Mouse (Mus musculus) forebrain, embryonic 13.5 days (tissue): ENCODE results near the gene Btbd7. TPM values are rescaled to one million over a fixed set of nuclear protein-coding genes. Genes with fewer than 3 reads are reported as not detected.

Experiments used
- ATAC-seq: fragments of 200-750 bp; cut with Nextera tagmentation; 2 replicates; pipeline ENCODE4 v1.8.0; 2017
- H3K27ac ChIP-seq: fragments of 300-500 bp; sonication (generic); 2 replicates; pipeline ENCODE4 v1.5.1; 2015; ENCODE audit warnings: inconsistent platforms, mild to moderate bottlenecking, moderate library complexity
- H3K27me3 ChIP-seq: fragments of 300-500 bp; sonication (generic); 2 replicates; pipeline ENCODE4 v1.6.1; 2015; ENCODE audit warnings: mild to moderate bottlenecking, inconsistent platforms
- H3K36me3 ChIP-seq: fragments of 300-500 bp; sonication (generic); 2 replicates; pipeline ENCODE4 v1.6.1; 2015; ENCODE audit warnings: mild to moderate bottlenecking, inconsistent platforms; ENCODE audit not compliant: poor library complexity, severe bottlenecking
- H3K4me1 ChIP-seq: fragments of 300-500 bp; sonication (generic); 2 replicates; pipeline ENCODE4 v1.6.1; 2015; ENCODE audit warnings: inconsistent platforms
- H3K4me2 ChIP-seq: fragments of 300-500 bp; sonication (generic); 2 replicates; pipeline ENCODE4 v1.6.1; 2015; ENCODE audit warnings: inconsistent platforms, mild to moderate bottlenecking, moderate library complexity
- H3K4me3 ChIP-seq: fragments of 300-500 bp; sonication (generic); 2 replicates; pipeline ENCODE4 v1.5.1; 2015; ENCODE audit warnings: mild to moderate bottlenecking, inconsistent platforms
- H3K9ac ChIP-seq: fragments of 300-500 bp; sonication (generic); 2 replicates; pipeline ENCODE4 v1.6.1; 2015; ENCODE audit warnings: mild to moderate bottlenecking, inconsistent platforms
- H3K9me3 ChIP-seq: fragments of 300-500 bp; sonication (generic); replicated peaks from 2 replicates; pipeline ENCODE4 v1.6.1; 2016; ENCODE audit warnings: inconsistent platforms
- WGBS: fragments of 180-500 bp; shearing (Covaris S2); methylation state at CpG from one replicate; pipeline ENCODE4 v1.1.7; 2015; 5-methylcytosine and 5-hydroxymethylcytosine counted together
- polyA plus RNA-seq: library from polyadenylated mRNA; unstranded; fragments of >200 nt; fragmentation: Nextera tagmentation; extraction: Ambion mirVana; gene quantifications from 2 replicates; pipeline ENCODE4 v1.2.1, GENCODE M21; 2015

Gene Btbd7
- polyA plus RNA-seq, 1 experiment from 2014 or later: 20.7 TPM

DNA sequence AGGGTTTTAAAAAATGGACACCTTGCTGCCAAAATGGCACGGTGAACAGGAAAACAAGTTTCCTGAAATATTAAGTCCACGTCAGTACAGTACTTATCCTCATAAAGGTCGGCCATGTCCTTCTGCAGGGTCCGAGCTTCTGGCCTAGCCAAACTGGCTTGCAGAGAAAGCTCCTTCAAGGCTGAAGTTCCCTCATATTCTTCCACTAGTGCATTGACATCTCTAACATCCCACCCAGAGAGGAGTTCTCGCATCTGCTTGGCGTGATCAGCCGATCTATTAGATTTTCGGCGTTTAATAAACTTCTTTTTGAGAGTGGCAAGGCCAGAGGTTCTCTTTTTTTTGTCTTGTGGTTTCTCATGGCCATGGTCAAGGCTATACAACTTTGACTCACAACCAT, 40.0 kb downstream of the Btbd7 start:
- H3K9me3 ChIP-seq: no peaks in the 10 kb centered on the region; the same call in 1 of the 2 replicates
- no peak overlapping the region for H3K27ac ChIP-seq
- WGBS: 95% methylated on average over 9 of the region's 9 CpGs
- H3K27me3 ChIP-seq: no peaks in the 10 kb centered on the region
- peaks cover 17% of the 10 kb centered on the region for H3K36me3 ChIP-seq
- no peak overlapping the region for H3K4me2 ChIP-seq
- no peak overlapping the region for H3K9ac ChIP-seq
- no peak overlapping the region for H3K4me3 ChIP-seq
- H3K4me1 ChIP-seq: no peaks in the 10 kb centered on the region
- no peak for ATAC-seq

DNA sequence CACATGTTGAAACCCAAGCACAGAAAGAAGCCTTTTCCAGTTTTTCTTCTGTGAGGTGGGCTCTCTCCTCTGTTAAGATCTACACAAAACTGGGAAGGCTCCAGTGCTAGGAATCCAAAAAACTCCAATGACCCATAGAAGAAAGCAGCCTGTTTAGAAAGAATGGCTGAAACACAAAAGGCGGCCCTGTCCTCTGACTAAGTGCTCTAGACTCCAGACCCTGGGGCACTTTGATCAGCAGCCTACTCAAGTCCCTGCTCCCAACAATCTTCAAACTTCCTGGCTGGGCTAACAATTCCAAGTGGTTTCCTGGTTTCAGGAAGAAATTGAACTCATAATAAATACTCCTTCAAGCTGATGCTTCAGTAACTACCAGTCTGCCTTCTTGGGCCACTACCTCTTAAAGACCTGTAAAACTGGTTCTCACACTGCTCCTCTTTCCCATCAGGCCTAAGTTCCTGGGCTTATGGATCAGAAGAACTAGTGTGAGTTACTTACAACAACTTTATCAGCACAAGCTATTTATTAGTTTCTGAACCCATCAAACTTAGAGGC, 45.4 kb downstream of the Btbd7 start:
- peaks cover 4% of the 10 kb centered on the region; the same call in 1 of the 2 replicates for H3K36me3 ChIP-seq
- WGBS: 74% methylated on average over 1 of the region's 1 CpGs
- H3K9me3 ChIP-seq: no peaks in the 10 kb centered on the region
- no peaks in the 10 kb centered on the region for H3K27me3 ChIP-seq
- H3K9ac ChIP-seq: no peak overlapping the region
- no peak overlapping the region for H3K27ac ChIP-seq
- no peak overlapping the region for H3K4me3 ChIP-seq
- ATAC-seq: no peak
- H3K4me1 ChIP-seq: no peaks in the 10 kb centered on the region
- no peak overlapping the region for H3K4me2 ChIP-seq

DNA sequence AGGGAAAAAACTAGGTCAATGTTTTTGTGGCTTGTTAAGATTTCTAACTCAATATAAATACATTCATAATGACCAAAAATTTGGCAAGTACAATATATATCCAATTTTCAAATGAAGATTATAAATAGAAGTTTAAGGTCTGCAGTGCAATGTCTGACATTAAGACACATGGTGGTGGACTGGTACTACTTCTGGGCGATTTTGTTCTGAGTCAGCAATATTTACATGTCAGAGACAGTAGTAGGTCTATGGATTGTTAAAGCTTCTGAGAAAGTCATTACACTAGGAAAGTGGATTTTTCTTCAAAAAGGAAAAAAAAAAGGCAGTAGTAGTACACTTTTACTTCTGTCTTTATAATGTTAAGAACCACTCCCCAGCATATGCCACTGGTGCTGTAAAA, 46.4 kb downstream of the Btbd7 start:
- H3K9ac ChIP-seq: no peak overlapping the region
- H3K4me3 ChIP-seq: no peak overlapping the region
- H3K9me3 ChIP-seq: no peaks in the 10 kb centered on the region
- no peak for ATAC-seq
- H3K4me1 ChIP-seq: no peaks in the 10 kb centered on the region
- no peaks in the 10 kb centered on the region for H3K27me3 ChIP-seq
- no peak overlapping the region for H3K4me2 ChIP-seq
- no peaks in the 10 kb centered on the region for H3K36me3 ChIP-seq
- no peak overlapping the region for H3K27ac ChIP-seq
- WGBS: 98% methylated on average over 1 of the region's 1 CpGs

DNA sequence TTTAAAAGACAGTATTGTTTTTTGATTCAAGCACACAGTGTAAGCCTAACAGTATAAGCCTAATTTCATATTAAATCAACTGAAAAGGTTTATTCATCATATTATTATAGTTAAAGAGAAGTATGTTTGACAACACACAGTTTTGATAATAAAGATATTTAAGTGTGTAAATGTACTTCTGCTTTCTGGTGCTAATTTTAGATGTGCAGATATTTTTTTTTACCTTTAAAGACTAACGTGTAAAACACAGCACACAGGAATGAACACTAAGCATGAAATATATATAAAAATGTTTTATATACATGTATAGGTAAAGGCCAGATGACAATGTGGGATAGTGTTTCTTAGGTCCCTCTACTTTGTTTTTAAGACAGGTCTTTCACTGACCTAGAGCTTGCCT, 51.2 kb downstream of the Btbd7 start:
- 97% methylated on average over 1 of the region's 1 CpGs for WGBS
- ATAC-seq: no peak
- Histone ChIP-seq H3K9me3 (no peaks in the 10 kb centered on the region), H3K27me3 (no peaks in the 10 kb centered on the region), H3K4me3 (no peak overlapping the region), H3K36me3 (no peaks in the 10 kb centered on the region), H3K9ac (no peak overlapping the region), H3K27ac (no peak overlapping the region), H3K4me2 (no peak overlapping the region), H3K4me1 (no peaks in the 10 kb centered on the region)

DNA sequence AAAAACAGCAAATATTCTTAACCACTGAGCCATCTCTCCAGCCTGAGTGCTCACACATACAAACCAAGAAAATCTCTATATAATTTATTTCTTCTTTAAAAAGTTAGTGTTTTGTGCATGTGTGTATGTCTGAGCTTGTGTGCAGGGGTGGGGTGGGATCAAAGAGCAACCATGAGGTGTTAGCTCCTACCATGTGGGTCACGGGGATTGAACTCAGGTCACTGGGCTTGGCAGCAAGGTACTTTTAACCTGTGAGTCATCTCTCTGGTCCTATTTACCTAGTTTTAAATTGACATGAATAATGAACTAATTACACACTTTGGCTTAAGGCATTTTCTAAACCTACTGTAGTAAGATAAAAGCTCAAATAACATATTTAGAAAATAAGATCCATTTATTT, 51.9 kb downstream of the Btbd7 start:
- no peaks in the 10 kb centered on the region for H3K36me3 ChIP-seq
- no peak overlapping the region for H3K9ac ChIP-seq
- 100% methylated on average over 1 of the region's 1 CpGs for WGBS
- no peak overlapping the region for H3K4me3 ChIP-seq
- H3K27ac ChIP-seq: no peak overlapping the region
- H3K4me2 ChIP-seq: no peak overlapping the region
- H3K27me3 ChIP-seq: no peaks in the 10 kb centered on the region
- H3K9me3 ChIP-seq: no peaks in the 10 kb centered on the region
- ATAC-seq: no peak
- no peaks in the 10 kb centered on the region for H3K4me1 ChIP-seq

DNA sequence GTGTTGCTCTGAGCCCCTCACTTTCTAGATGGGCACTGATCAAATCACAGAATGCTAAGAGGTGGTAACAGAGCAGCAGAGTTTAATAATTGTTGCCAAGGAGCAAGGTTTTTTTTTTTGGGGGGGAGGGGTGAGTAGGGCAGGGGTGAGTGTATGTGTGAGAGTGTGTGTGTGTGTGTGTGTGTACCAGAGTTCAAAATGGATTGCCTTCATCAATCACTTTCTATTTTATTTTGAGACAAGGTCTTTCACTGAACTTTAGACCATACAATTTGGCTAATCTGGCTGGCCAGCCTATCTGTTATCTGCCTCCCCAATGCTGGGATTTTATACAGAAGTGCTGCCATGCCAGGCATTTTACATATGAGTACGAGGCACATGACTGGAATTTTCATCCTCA, 63.4 kb downstream of the Btbd7 start:
- H3K27ac ChIP-seq: no peak overlapping the region; the same call in 1 of the 2 replicates
- H3K27me3 ChIP-seq: no peaks in the 10 kb centered on the region
- no peaks in the 10 kb centered on the region for H3K4me1 ChIP-seq
- H3K9me3 ChIP-seq: no peaks in the 10 kb centered on the region
- peaks cover 24% of the 10 kb centered on the region for H3K36me3 ChIP-seq
- no peak overlapping the region for H3K9ac ChIP-seq
- WGBS: 84% methylated on average over 1 of the region's 1 CpGs
- H3K4me3 ChIP-seq: no peak overlapping the region
- ATAC-seq: no peak
- no peak overlapping the region for H3K4me2 ChIP-seq

DNA sequence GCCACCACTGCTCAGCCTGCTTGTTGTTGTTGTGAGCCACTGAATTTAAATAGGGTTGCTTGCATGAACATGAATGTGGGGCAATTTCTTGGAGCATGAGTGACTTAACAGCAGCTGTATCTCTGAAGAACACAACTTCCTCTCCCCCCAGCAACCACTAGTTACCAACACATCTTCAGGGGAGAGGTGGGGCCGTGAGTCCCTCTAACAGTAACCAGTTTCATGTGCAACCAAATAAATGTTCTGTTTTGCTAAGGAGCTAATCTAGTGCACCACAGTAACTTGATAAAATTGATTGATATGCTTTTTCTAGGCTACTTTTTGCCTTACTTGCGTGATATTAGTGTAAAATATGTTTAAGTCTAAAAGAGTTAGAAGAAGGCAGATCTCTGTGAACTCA, 78.7 kb downstream of the Btbd7 start:
- no peak overlapping the region for H3K9ac ChIP-seq
- no peaks in the 10 kb centered on the region for H3K4me1 ChIP-seq
- over 99% methylated on average over 2 of the region's 2 CpGs for WGBS
- no peaks in the 10 kb centered on the region for H3K9me3 ChIP-seq
- H3K4me3 ChIP-seq: no peak overlapping the region
- no peak overlapping the region for H3K27ac ChIP-seq
- no peak overlapping the region for H3K4me2 ChIP-seq
- no peaks in the 10 kb centered on the region for H3K27me3 ChIP-seq
- H3K36me3 ChIP-seq: peaks cover 14% of the 10 kb centered on the region
- ATAC-seq: no peak

DNA sequence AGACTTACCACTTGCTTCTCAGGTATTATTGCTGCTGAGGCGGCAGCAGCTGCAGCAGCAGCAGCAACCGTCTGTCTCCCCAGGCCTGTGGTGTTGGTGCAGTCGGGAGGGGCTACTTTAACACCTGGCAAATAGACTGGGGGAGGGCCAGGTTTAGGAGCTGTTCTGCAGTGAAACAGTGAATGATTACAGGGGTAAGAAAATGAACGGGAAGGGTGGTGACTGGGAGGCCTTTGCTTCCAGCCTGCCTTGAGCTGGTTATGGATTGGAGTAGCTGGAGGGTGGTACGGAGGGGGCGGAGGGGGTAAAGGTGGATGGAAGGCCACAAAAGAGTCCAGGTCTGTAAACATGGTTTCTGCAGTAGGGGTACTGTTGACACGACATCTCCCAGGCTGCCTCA, 90.3 kb downstream of the Btbd7 start:
- Histone ChIP-seq H3K4me1 (no peaks in the 10 kb centered on the region), H3K4me2 (no peak overlapping the region), H3K36me3 (peaks cover 81% of the 10 kb centered on the region), H3K27me3 (no peaks in the 10 kb centered on the region), H3K4me3 (no peak overlapping the region), H3K9ac (no peak overlapping the region), H3K27ac (no peak overlapping the region), H3K9me3 (no peaks in the 10 kb centered on the region)
- no peak for ATAC-seq
- 89% methylated on average over 7 of the region's 7 CpGs for WGBS

DNA sequence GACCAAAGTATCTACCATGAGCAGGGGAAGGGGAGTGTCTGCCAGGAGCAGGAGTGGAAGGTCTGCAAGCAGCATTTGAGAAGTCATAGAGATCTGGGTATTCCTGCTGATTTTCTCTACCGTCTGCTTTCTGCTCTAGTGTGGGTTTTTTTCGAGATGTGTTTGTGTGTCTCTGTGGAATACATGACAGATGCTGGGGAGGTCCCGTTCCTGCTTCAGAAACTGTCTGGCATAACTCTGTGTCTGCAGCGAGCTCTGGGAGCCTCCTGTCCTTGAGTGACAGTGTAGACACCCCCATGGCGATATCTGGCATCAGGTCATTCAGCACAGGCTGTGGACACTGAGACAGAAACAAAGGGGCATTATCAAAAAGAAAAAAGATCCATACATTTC, 92.7 kb downstream of the Btbd7 start:
- no peak for ATAC-seq
- Histone ChIP-seq H3K9ac (no peak overlapping the region), H3K27ac (no peak overlapping the region), H3K4me3 (no peak overlapping the region), H3K27me3 (no peaks in the 10 kb centered on the region), H3K9me3 (no peaks in the 10 kb centered on the region), H3K36me3 (peaks cover 70% of the 10 kb centered on the region), H3K4me2 (no peak overlapping the region), H3K4me1 (peaks cover 2% of the 10 kb centered on the region; the same call in 1 of the 2 replicates)
- WGBS: 87% methylated on average over 5 of the region's 5 CpGs

DNA sequence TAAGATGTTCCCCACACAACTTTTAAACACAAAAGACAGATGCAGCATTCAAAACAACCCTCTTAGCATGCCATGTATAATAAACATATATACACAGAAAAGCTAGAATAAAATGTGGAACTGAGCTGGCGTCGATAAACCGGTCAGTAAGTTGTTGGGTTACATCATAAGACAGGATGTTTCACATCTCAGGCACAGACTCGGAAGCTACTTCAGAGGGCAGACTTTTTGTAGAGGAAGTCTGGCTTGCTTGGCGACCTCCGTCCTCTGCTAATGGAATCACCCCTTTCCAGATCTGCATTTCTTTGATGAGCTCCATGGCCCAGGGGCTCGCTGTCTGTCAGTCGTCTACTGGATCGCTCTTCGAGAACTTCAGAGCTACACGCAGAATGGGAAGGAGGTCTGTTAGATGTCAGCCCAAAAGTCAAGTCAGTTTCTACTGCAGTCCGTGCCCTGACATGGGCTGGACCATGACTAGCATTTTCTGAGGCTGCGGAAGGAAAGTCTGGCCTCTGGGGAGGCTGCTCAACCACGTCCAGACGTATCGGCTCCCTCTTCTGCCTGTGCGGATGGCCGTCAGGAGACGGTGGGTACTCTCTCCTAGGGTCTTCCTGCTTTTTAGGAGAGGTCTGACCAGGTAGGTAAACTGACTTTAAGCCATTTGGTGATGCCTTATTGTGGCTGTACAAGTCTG, 93.2 kb downstream of the Btbd7 start:
- Histone ChIP-seq H3K4me1 (peaks cover 2% of the 10 kb centered on the region; the same call in 1 of the 2 replicates), H3K27ac (no peak overlapping the region), H3K36me3 (peaks cover 65% of the 10 kb centered on the region), H3K4me3 (no peak overlapping the region), H3K9me3 (no peaks in the 10 kb centered on the region), H3K9ac (no peak overlapping the region), H3K4me2 (no peak overlapping the region), H3K27me3 (no peaks in the 10 kb centered on the region)
- WGBS: 95% methylated on average over 19 of the region's 19 CpGs
- no peak for ATAC-seq

DNA sequence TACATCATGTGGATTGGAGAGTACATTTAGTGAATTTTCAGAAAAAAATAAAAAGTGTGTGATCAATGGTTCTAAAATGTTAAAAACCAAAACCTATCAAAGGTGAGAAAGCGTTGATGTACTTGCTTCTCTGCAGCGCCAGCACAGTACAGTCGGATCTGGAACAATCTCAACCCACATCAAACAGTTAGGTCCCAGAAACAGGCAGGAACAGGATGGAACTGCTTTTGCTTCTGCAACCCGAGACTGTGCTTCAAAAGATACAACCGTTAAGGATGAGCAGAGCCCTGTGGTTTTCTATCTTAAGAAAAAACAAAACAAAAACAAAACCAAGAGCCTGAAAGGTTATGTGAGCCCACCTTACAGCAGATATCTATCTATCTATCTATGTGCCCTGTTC, 95.4 kb downstream of the Btbd7 start:
- H3K9ac ChIP-seq: no peak overlapping the region
- no peaks in the 10 kb centered on the region for H3K27me3 ChIP-seq
- H3K4me1 ChIP-seq: peaks cover 2% of the 10 kb centered on the region; the same call in 1 of the 2 replicates
- no peak overlapping the region for H3K4me2 ChIP-seq
- no peak for ATAC-seq
- 96% methylated on average over 5 of the region's 5 CpGs for WGBS
- peaks cover 53% of the 10 kb centered on the region for H3K36me3 ChIP-seq
- no peak overlapping the region for H3K27ac ChIP-seq
- H3K4me3 ChIP-seq: no peak overlapping the region
- no peaks in the 10 kb centered on the region for H3K9me3 ChIP-seq

DNA sequence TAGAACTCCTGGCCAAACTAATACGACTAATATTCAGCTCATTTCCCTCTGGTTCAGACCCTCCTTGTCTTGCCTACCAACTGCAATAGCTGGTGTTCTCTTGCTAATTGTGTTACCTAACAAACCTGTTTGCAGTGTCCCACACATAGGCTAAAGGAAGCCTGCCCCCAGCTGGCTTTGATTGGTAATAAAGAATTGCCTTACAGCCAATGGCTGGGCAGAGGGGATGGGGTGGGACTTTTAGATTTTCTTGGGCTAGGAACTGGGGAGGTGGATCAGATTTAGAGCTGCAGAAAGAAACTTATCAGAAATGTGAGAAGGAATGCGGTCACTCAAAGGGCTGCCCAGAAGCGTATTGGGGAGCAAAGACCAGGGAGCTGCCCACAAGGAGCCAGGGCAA, 98.8 kb downstream of the Btbd7 start:
- Histone ChIP-seq H3K9me3 (no peaks in the 10 kb centered on the region), H3K4me3 (no peak overlapping the region), H3K9ac (no peak overlapping the region), H3K36me3 (peaks cover 57% of the 10 kb centered on the region), H3K4me1 (peaks cover 2% of the 10 kb centered on the region; the same call in 1 of the 2 replicates), H3K27ac (no peak overlapping the region), H3K27me3 (no peaks in the 10 kb centered on the region), H3K4me2 (no peak overlapping the region)
- ATAC-seq: no peak
- 55% methylated on average over 3 of the region's 3 CpGs for WGBS

DNA sequence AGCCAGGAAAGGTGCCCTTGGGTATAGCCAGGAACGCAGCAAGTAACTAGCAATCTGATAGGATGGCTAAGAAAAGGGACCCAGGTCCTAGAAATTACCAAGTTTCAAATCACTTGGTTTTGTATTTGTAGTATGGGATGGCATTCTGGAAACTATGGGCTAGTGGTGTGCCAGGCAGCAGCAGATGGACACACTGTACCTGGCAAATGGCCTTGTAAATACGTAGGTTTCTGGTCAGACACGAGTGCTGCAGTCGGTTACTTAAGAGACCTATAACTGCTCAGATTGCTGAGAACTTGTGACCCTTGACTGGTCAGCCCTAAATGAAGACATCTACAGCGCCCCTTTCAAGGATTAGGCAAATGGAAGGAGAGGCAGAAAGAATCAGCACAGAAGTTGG, 100.1 kb downstream of the Btbd7 start:
- H3K27me3 ChIP-seq: no peaks in the 10 kb centered on the region
- H3K9ac ChIP-seq: no peak overlapping the region
- no peak overlapping the region for H3K4me3 ChIP-seq
- ATAC-seq: no peak
- peaks cover 60% of the 10 kb centered on the region for H3K36me3 ChIP-seq
- WGBS: 86% methylated on average over 5 of the region's 5 CpGs
- no peaks in the 10 kb centered on the region for H3K9me3 ChIP-seq
- H3K4me1 ChIP-seq: peaks cover 2% of the 10 kb centered on the region; the same call in 1 of the 2 replicates
- no peak overlapping the region for H3K27ac ChIP-seq
- H3K4me2 ChIP-seq: no peak overlapping the region
